In the genomic region with DNA sequence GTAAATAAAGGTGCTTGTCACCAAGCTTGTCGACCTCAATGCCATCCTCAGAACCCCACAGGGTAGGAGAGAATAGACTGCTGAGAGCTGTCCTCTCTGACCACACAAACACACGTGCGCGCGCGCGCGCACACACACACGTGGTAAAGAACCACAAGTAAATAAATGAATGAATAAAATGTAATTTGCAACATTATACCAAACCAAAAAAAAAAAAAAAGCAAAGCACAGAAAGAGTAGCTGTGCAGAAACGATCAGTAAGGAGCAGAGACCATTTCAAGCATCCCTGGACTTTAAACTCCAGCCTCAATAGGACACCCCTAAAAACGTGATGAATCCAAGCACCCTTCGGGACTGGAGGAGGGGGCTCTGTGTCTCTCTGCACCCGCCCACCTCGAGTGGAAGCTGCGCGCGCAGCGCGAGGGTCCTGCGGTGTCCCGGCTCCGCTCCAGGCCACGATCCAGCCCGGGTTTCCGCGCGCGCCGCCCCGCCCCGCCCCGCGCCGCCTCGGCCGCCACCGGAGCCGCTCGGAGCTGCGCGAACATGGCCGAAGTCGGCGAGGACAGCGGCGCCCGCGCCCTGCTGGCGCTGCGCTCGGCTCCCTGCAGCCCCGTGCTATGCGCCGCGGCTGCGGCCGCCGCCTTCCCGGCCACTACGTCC, we compare ENCODE assay signal across 8 mouse cellular contexts. TPM values are rescaled to one million over a fixed set of nuclear protein-coding genes. Genes with fewer than 3 reads are reported as not detected.
DNase-seq lines count a peak whose midpoint lies in the region; ATAC-seq and TF ChIP-seq lines count a peak whose summit lies in the region.

A gene (plus strand): TSS at position 517 of the 660 bp plus-strand sequence.

- H3K36me3 ChIP-seq in heart, embryonic 11.5 days (ENCODE audit: control insufficient read depth, insufficient read depth, low read length): no peaks in the 10 kb centered on the region
- H3K36me3 ChIP-seq in kidney, embryonic 15.5 days: no peaks in the 10 kb centered on the region
- H3K36me3 ChIP-seq in limb, embryonic 15.5 days: 0 out of 2 replicates have a peak, but pooled peaks cover 4% of the 10 kb centered on the region
- H3K36me3 ChIP-seq in midbrain, postnatal 0 days (ENCODE audit: insufficient read depth, low read length): no peaks in the 10 kb centered on the region

- under 1% methylated on average over 52 of the region's 60 CpGs for WGBS in heart, embryonic 11.5 days (ENCODE audit: insufficient replicate concordance)
- WGBS in kidney, embryonic 15.5 days: under 1% methylated on average over 57 of the region's 60 CpGs
- WGBS in limb, embryonic 15.5 days: under 1% methylated on average over 53 of the region's 60 CpGs
- under 1% methylated on average over 54 of the region's 60 CpGs for WGBS in midbrain, postnatal 0 days

- ATAC-seq in erythroblast, adult 5-6 weeks (replicated peaks; ENCODE audit: low FRiP score, poor library complexity, severe bottlenecking): peak; percentile 81
- ATAC-seq in heart, embryonic 11.5 days (replicated peaks; ENCODE audit: insufficient number of reproducible peaks, low FRiP score, low TSS enrichment): peak; percentile 82
- peak; percentile 89 for ATAC-seq in kidney, embryonic 15.5 days (replicated peaks; ENCODE audit: low FRiP score)
- peak; percentile 80 for ATAC-seq in limb, embryonic 15.5 days (ENCODE audit: insufficient number of reproducible peaks, low FRiP score, low TSS enrichment, low read depth)
- ATAC-seq in midbrain, postnatal 0 days (ENCODE audit: low FRiP score): peak; percentile 89

- H3K27me3 ChIP-seq in heart, embryonic 11.5 days (ENCODE audit: control insufficient read depth, insufficient read depth, low read length): no peaks in the 10 kb centered on the region
- no peaks in the 10 kb centered on the region for H3K27me3 ChIP-seq in kidney, embryonic 15.5 days
- no peaks in the 10 kb centered on the region for H3K27me3 ChIP-seq in limb, embryonic 15.5 days
- no peaks in the 10 kb centered on the region for H3K27me3 ChIP-seq in midbrain, postnatal 0 days (ENCODE audit: insufficient read depth, low read length)

- peak within 1 kb of the TSS; percentile 94 for H3K9ac ChIP-seq in heart, embryonic 11.5 days (ENCODE audit: low read depth, low read length)
- H3K9ac ChIP-seq in kidney, embryonic 15.5 days: peak within 1 kb of the TSS; percentile 95
- peak within 1 kb of the TSS; percentile 100 for H3K9ac ChIP-seq in limb, embryonic 15.5 days
- peak within 1 kb of the TSS; percentile 98 for H3K9ac ChIP-seq in midbrain, postnatal 0 days (replicated peaks; ENCODE audit: low read length, poor library complexity, severe bottlenecking)

- peak within 1 kb of the TSS; percentile 91 for H3K27ac ChIP-seq in heart, embryonic 11.5 days (ENCODE audit: low read depth, low read length)
- peak within 1 kb of the TSS; percentile 92 for H3K27ac ChIP-seq in kidney, embryonic 15.5 days
- peak within 1 kb of the TSS; percentile 90 for H3K27ac ChIP-seq in limb, embryonic 15.5 days
- H3K27ac ChIP-seq in midbrain, postnatal 0 days (ENCODE audit: low read depth, low read length): peak within 1 kb of the TSS; percentile 88

- peak within 1 kb of the TSS; percentile 98 for H3K4me3 ChIP-seq in heart, embryonic 11.5 days (ENCODE audit: low read depth, low read length)
- H3K4me3 ChIP-seq in kidney, embryonic 15.5 days (replicated peaks): peak within 1 kb of the TSS; percentile 99
- peak within 1 kb of the TSS; percentile 99 for H3K4me3 ChIP-seq in limb, embryonic 15.5 days
- H3K4me3 ChIP-seq in midbrain, postnatal 0 days (ENCODE audit: low read depth, low read length): peak within 1 kb of the TSS; percentile 99

- H3K4me1 ChIP-seq in heart, embryonic 11.5 days (ENCODE audit: control insufficient read depth, insufficient read depth, low read length): peaks cover 27% of the 10 kb centered on the region
- peaks cover 56% of the 10 kb centered on the region for H3K4me1 ChIP-seq in kidney, embryonic 15.5 days
- peaks cover 42% of the 10 kb centered on the region for H3K4me1 ChIP-seq in limb, embryonic 15.5 days
- peaks cover 30% of the 10 kb centered on the region for H3K4me1 ChIP-seq in midbrain, postnatal 0 days (ENCODE audit: insufficient read depth, low read length)

- no peaks in the 10 kb centered on the region for H3K9me3 ChIP-seq in heart, embryonic 11.5 days (replicated peaks; ENCODE audit: control insufficient read depth, low read length)
- H3K9me3 ChIP-seq in kidney, embryonic 15.5 days (replicated peaks): no peaks in the 10 kb centered on the region
- H3K9me3 ChIP-seq in limb, embryonic 15.5 days: no peaks in the 10 kb centered on the region
- no peaks in the 10 kb centered on the region for H3K9me3 ChIP-seq in midbrain, postnatal 0 days (ENCODE audit: low read length)

- TF ChIP-seq CTCF in brain, embryonic 14.5 days (IDR thresholded peaks at IDR 0.05; ENCODE audit: borderline replicate concordance, extremely low read depth, insufficient read depth, insufficient read length): no peak
- TF ChIP-seq CTCF in midbrain, postnatal 0 days (IDR thresholded peaks at IDR 0.05): no peak

- peak; percentile 67 for TF ChIP-seq POLR2A in brain, embryonic 14.5 days (IDR thresholded peaks at IDR 0.05; ENCODE audit: borderline replicate concordance, extremely low read depth, insufficient read depth, insufficient read length, poor library complexity, severe bottlenecking)

- H3K4me2 ChIP-seq in heart, embryonic 11.5 days: peak within 1 kb of the TSS; percentile 90
- H3K4me2 ChIP-seq in kidney, embryonic 15.5 days: peak within 1 kb of the TSS; percentile 79
- peak within 1 kb of the TSS; percentile 79 for H3K4me2 ChIP-seq in limb, embryonic 15.5 days
- peak within 1 kb of the TSS; percentile 95 for H3K4me2 ChIP-seq in midbrain, postnatal 0 days (ENCODE audit: low read depth, low read length, poor library complexity, severe bottlenecking)

- peak; percentile 87 for DNase-seq in CD4-positive helper T cell, adult 2 months (ENCODE audit: low read depth, low spot score)
- peak; percentile 96 for DNase-seq in brain, embryonic 14.5 days (ENCODE audit: low read depth)
- peak; percentile 96 for DNase-seq in midbrain, postnatal 0 days (ENCODE audit: low spot score)
- DNase-seq in spleen, postnatal 10 days (ENCODE audit: low spot score in 2 of 2): peak; percentile 92 to 95

RNA-seq across cellular contexts. Expression of the gene that starts here (rescaled TPM):
- polyA plus RNA-seq in brain, embryonic 14.5 days (2012; rRNA removed): 12.5 and 22.1 TPM in 2 replicates
- total RNA-seq in erythroblast, adult 5-6 weeks (2015; ENCODE audit: low replicate concordance): 3.7 and 5.0 TPM in 2 replicates
- 2.0 and 2.8 TPM in 2 replicates for total RNA-seq in erythroblast, adult 5-6 weeks (2017; ENCODE audit: low replicate concordance)
- polyA plus RNA-seq in heart, embryonic 11.5 days (2014; fragmentation: Nextera tagmentation; extraction: Ambion mirVana): 3.0 and 3.8 TPM in 2 replicates
- polyA plus RNA-seq in kidney, embryonic 15.5 days (2015; fragmentation: Nextera tagmentation; extraction: Ambion mirVana): 6.4 and 7.7 TPM in 2 replicates
- 4.4 and 5.3 TPM in 2 replicates for polyA plus RNA-seq in limb, embryonic 15.5 days (2015; fragmentation: Nextera tagmentation; extraction: Ambion mirVana)
- 28.0 and 30.0 TPM in 2 replicates for total RNA-seq in midbrain, postnatal 0 days (2014; rRNA removed)
- polyA plus RNA-seq in midbrain, postnatal 0 days (2015; fragmentation: Nextera tagmentation; extraction: Ambion mirVana): 4.9 and 7.1 TPM in 2 replicates

Comparison
In these comparisons a context has a peak if more than half of its experiments do, and no peak if none do; other contexts are left out.
1. Peak in every context shown above with its lines: DNase-seq, ATAC-seq, H3K4me3 ChIP-seq and H3K27ac ChIP-seq.